Mouse (Mus musculus) E14TG2a.4 (cell line): ENCODE measurements around the gene Mylk.

Experiments
- CTCF ChIP-seq: conservative IDR thresholded peaks from 2 replicates; pipeline ENCODE4 v1.5.1; 2014; ENCODE audit warnings: low read length
- NANOG ChIP-seq: IDR thresholded peaks from 2 replicates; pipeline ENCODE4 v1.6.1; 2014; ENCODE audit warnings: borderline replicate concordance, low read length, mixed read lengths
- POU5F1 ChIP-seq: IDR thresholded peaks from 2 replicates; pipeline ENCODE4 v1.6.1; 2014; ENCODE audit warnings: low read length, borderline replicate concordance

DNA sequence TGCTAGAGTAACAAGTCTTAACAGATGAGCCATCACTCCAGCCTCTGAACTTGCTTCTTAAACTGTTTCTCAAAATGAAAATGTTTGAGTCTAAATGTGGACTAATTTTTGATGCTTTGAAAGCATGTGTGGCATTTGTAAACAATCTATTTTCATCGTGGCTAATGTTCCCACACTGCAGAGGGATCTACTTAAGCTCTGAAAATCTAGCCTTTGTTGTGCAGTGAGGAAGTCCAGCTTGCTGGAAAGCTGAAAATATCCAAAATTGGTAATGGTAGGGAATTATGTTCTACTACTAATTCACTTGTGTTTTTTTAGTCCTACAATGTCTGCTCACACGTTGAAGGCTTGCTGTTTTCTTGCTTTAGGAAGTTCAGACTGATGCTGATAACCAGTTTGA lies 39.0 kb upstream of the Mylk start:
- TF ChIP-seq CTCF (no peak), NANOG (no peak), POU5F1 (no peak)
